Mouse (Mus musculus) right cerebral cortex, postnatal 36 days (tissue): ENCODE measurements around the gene Mxi1.
A peak's percentile ranks its signal among the peaks of the same experiment; 100 is the strongest.
"Not testable (repeated sequence)": the region's sequence is repeated elsewhere in the genome, so short reads cannot be mapped to it uniquely, and the experiment has no call there.

Experiments
- DNase-seq, 2 experiments: peaks; one replicate each; pipeline ENCODE4 v3.0.0; 2022; ENCODE audit warnings: low spot score in 2 of 2, mixed read lengths in 1 of 2

Gene Mxi1

GRCm38 (mm10) chr19:53364551-53364950 lies 54.2 kb downstream of the Mxi1 start:
- DNase-seq = no peak

GRCm38 (mm10) chr19:53364963-53365362 lies 54.6 kb downstream of the Mxi1 start:
- DNase-seq = peak; percentile 62 to 80

DNA sequence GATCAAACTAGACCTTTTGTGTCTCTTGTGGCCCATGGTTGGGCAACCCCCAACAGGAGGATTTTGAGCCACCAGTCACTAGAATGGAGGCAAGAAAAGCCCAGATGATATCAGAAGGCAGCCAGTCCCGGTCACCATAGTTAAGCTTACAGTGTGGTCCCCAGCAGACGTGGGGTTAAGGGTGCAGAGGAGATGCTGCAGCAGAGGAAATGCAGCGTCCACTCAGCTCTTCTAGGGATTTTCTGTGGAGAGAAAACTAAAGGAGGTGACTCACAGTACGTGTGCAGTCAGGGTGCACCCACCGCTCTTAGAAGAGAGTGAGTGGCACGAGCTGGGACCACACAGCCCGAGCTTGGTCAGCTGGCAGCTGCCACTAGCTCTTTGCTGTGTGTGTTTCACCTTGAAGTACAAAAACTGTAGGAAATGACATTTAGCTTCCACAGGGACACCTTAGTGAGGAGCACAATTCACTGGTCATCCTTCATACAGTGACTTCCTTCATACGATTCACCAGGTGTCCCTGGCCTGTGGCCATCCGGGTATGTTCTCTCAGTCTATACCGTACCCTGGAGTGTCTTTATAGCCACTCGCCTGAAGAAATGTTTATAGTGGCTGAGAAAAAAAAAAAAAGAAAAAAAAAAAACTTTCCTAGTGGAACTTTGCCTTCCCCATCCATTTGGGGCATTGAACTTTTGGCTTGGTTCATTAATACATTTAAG lies 55.9 kb downstream of the Mxi1 start:
- DNase-seq = no peak

- no peak for DNase-seq
Measured at GRCm38 (mm10) chr19:53366881-53367280, 56.6 kb downstream of the Mxi1 start.

- DNase-seq = peak in 1 of 2 experiments; percentile 77
Measured at GRCm38 (mm10) chr19:53369469-53370043, 59.2 kb downstream of the Mxi1 start.

DNA sequence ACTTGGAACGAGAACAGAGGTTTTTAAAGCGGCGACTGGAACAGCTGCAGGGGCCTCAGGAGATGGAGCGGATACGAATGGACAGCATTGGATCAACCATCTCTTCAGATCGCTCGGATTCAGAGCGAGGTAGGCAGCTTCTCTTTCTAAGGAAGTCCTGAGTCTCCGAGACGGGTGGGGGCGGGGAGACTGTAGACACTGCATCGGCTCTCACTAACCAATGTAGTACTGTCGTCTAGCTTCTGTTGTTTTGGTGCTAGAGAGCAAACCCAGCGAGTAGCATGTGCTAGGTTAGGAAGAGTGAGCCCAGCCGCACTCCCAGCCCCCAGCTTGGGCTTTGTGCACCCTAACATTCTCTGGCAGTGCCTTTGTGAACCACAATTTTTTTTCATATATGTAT lies 59.9 kb downstream of the Mxi1 start:
- DNase-seq = no peak

DNA sequence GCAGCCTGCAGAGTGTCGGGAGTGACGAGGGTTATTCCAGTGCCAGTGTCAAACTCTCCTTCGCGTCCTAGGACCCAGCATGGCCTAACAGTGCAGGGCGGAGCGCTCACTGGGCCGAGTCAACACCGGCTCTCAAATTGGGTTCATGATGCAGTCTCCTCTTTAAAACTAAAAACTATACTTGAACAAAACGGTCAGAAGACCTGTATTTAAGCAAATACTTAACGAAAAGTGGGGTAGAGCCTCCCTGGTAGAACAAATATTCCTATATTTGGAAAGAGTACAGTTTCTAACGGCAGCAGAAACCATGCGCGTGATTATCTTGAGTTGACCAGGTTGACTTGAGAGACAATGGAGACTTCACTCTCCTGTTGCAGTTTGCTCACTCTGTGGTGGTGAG lies 61.3 kb downstream of the Mxi1 start, which contains the start of gene Gm10197:
Gene Gm10197 (minus strand): TSS at position 101 of the 400 bp plus-strand sequence.
- no peak for DNase-seq

- DNase-seq = no peak
Measured at GRCm38 (mm10) chr19:53373570-53373969, 63.3 kb downstream of the Mxi1 start.

DNA sequence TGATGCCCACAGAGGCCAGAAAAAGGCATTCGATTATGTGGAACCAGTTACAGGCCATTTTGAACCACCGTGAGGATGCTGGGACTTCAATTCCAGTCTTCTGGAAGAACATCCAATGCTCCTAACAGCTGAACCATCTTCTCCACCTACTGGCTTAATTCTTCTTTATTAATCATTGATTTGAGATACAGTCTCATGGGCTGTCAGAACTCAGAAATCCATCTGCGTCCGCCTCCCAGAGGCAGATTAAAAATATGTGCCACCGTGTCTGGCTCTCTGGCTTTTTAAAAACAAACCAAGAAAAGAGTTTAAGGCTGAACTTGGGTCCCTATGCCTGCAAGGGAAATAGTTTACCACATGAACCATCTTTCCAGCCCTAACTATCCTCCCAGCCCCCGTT lies 65.0 kb downstream of the Mxi1 start:
- DNase-seq = no peak

DNA sequence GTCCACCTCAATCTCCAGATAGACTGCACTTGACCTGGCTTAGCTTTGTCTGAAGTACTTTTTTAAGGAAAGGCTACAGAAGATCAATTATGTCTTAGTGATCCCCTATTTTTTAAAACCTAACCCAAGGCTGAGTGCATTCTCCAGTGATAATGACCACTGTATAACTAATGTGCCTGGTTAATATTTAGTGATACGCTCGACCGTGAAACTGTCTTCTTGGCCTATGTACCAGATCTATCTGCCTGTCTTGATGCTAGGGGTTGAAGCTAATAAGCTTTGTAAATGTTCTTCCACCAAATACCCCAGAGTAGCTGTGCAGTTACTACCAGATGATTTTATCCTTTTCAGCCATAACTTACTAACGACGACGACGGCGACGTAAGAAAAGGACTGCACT lies 65.5 kb downstream of the Mxi1 start:
- DNase-seq = no peak

GRCm38 (mm10) chr19:53377652-53378051 lies 67.3 kb downstream of the Mxi1 start:
- DNase-seq = no peak

DNA sequence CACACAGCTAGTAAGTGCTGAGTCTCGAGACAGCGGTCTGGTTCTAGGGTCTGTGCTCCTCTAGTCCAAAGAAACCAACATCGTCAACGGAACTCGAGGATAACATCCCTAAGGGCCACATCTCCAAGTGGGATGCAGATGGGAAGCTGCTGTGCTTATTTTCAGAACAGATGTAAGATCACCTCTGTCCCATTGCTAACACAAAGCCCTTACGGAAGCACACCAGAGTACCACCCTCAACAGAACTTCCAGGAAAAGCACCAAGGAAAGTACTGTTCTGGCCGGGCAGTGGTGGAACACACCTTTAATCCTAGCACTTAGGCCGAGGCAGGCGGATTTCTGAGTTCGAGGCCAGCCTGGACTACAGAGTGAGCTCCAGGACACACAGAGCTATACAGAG lies 68.1 kb downstream of the Mxi1 start:
- no peak for DNase-seq

GRCm38 (mm10) chr19:53383336-53383735 lies 73.0 kb downstream of the Mxi1 start:
- DNase-seq = no peak

- DNase-seq = no peak
Measured at GRCm38 (mm10) chr19:53389417-53389816, 79.1 kb downstream of the Mxi1 start.

- DNase-seq = peak; percentile 45 to 46
Measured at GRCm38 (mm10) chr19:53389851-53390431, 79.6 kb downstream of the Mxi1 start.

DNA sequence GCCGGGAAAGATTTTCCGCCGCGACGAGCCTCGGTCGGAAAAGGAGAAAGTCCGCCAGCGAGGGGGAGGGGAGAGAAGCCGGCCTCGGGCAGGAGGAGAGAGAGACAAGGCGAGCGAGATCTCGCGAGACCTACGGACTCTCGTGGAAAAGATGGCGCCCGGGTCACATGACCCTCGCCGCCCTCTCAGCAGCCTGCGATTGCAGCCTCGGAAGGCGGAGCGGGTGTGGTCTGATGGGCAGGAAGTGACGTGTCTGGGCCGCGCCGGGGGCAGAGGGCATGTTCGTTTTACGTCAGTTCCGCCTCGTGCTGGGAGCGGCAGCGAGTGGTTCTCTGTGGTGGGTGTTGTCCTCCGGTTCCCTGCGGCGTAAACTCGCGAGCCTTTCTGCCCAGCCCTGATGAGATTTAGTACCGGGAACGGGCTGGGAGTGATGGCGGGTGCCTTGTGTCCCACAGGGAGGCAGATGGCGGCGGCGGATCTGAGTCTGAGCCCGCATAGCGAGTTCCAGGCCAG lies 80.2 kb downstream of the Mxi1 start, which contains the start of gene Smndc1:
Gene Smndc1 (minus strand): TSS at position 84 of the 513 bp plus-strand sequence.
- peak; percentile 99 for DNase-seq

- DNase-seq = no peak
Measured at GRCm38 (mm10) chr19:53391386-53391785, 81.1 kb downstream of the Mxi1 start.

GRCm38 (mm10) chr19:53391787-53392186 lies 81.5 kb downstream of the Mxi1 start:
- DNase-seq = no peak

GRCm38 (mm10) chr19:53392781-53393343 lies 82.5 kb downstream of the Mxi1 start:
- DNase-seq = no peak

- DNase-seq = no peak
Measured at GRCm38 (mm10) chr19:53393646-53394045, 83.3 kb downstream of the Mxi1 start.

GRCm38 (mm10) chr19:53394552-53394951 lies 84.2 kb downstream of the Mxi1 start:
- DNase-seq = no peak

DNA sequence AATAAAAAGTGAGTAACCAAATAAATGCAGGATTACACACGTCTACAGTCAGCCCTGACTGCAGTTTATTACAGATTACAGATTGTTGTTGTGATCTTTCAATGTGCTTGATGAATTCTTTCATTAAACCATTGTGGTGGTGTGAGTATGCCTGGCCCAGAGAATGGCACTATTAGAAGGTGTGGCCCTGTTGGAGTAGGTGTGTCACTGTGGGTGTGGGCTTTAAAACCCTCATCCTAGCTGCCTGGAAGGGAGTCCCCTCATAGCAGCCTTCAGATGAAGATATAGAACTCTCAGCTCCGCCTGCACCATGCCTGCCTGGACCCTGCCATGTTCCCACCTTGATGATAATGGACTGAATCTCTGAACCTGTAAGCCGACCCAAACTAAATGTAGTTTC lies 84.6 kb downstream of the Mxi1 start:
- DNase-seq = not testable (repeated sequence)
